25 mouse cellular contexts compared by ENCODE assay signal in the genomic region with DNA sequence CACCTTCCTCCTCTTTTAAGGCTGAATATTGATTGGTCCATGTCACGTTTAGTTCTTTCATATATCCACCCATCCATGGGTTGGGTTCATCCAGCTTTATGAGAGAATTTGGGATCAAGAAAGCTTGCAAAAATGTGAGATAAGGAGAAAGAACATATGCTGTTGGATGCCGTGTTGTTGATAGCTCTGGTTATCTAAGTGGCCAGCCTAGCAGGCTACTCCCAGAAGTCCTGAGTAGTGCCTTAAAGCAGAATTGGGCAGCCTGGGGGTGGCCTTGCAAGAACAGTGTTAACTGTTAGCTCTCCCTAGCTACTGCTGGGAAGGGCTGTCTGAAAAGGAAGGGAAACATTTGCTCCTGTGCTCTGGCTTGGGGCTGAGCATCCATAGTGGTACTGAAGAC.
DNase-seq lines count a peak whose midpoint lies in the region; ATAC-seq and TF ChIP-seq lines count a peak whose summit lies in the region.
"Had no signal": no experiment of that assay in that cellular context is flagged by ENCODE, and none has a peak within 500 bp of the region (broad histone marks: within the 10 kb centered on the region; RNA-seq: fewer than 3 reads in every experiment).

No protein-coding gene starts in this region.

- no peaks in the 10 kb centered on the region for H3K27me3 ChIP-seq in liver, embryonic 13.5 days
- H3K27me3 ChIP-seq in liver, embryonic 16.5 days (ENCODE audit: control insufficient read depth, insufficient read depth, low read depth, low read length): no peaks in the 10 kb centered on the region
- H3K27me3 ChIP-seq in kidney, adult 2 months (replicated peaks; ENCODE audit: control insufficient read depth, insufficient read depth, low read length): no peaks in the 10 kb centered on the region
- H3K27me3 ChIP-seq in midbrain, postnatal 0 days (ENCODE audit: insufficient read depth, low read length): no peaks in the 10 kb centered on the region
- H3K27me3 ChIP-seq: embryonic facial prominence, embryonic 12.5 days; forebrain, embryonic 15.5 days; hindbrain, embryonic 12.5 days; hindbrain, embryonic 15.5 days had no signal

- TF ChIP-seq CTCF in kidney, adult 2 months (conservative IDR thresholded peaks at IDR 0.05; ENCODE audit: insufficient read depth, insufficient read length, low read depth, low read length): no peak
- no peak for TF ChIP-seq CTCF in midbrain, postnatal 0 days (IDR thresholded peaks at IDR 0.05)

- no peak overlapping the region for H3K4me3 ChIP-seq in liver, embryonic 13.5 days (replicated peaks)
- H3K4me3 ChIP-seq in liver, embryonic 16.5 days (ENCODE audit: low read depth, low read length): no peak overlapping the region
- H3K4me3 ChIP-seq in kidney, adult 2 months (ENCODE audit: insufficient read depth, low read depth, low read length): no peak overlapping the region
- H3K4me3 ChIP-seq in midbrain, postnatal 0 days (ENCODE audit: low read depth, low read length): no peak overlapping the region
- H3K4me3 ChIP-seq: embryonic facial prominence, embryonic 12.5 days; embryonic facial prominence, embryonic 15.5 days; forebrain, embryonic 12.5 days; forebrain, embryonic 15.5 days; heart, adult 2 months; heart, embryonic 10.5 days; heart, embryonic 13.5 days; hindbrain, embryonic 12.5 days; hindbrain, embryonic 15.5 days had no signal

- H3K36me3 ChIP-seq in liver, embryonic 13.5 days: no peaks in the 10 kb centered on the region
- no peaks in the 10 kb centered on the region for H3K36me3 ChIP-seq in liver, embryonic 16.5 days (ENCODE audit: control insufficient read depth, insufficient read depth)
- no peaks in the 10 kb centered on the region for H3K36me3 ChIP-seq in kidney, adult 2 months (ENCODE audit: control insufficient read depth, insufficient read depth, low read length)
- no peaks in the 10 kb centered on the region for H3K36me3 ChIP-seq in midbrain, postnatal 0 days (ENCODE audit: insufficient read depth, low read length)
- H3K36me3 ChIP-seq: embryonic facial prominence, embryonic 12.5 days; embryonic facial prominence, embryonic 15.5 days; forebrain, embryonic 12.5 days; forebrain, embryonic 15.5 days; heart, embryonic 10.5 days; heart, embryonic 13.5 days; hindbrain, embryonic 12.5 days; hindbrain, embryonic 15.5 days had no signal

- H3K9ac ChIP-seq in liver, embryonic 13.5 days: no peak overlapping the region
- H3K9ac ChIP-seq in liver, embryonic 16.5 days (ENCODE audit: low read depth, low read length): no peak overlapping the region
- no peak overlapping the region for H3K9ac ChIP-seq in midbrain, postnatal 0 days (replicated peaks; ENCODE audit: low read length, poor library complexity, severe bottlenecking)
- H3K9ac ChIP-seq: embryonic facial prominence, embryonic 12.5 days; embryonic facial prominence, embryonic 15.5 days; forebrain, embryonic 12.5 days; forebrain, embryonic 15.5 days; heart, embryonic 13.5 days; hindbrain, embryonic 12.5 days; hindbrain, embryonic 15.5 days had no signal

- intact Hi-C loops in left cerebral cortex, postnatal 36 days (cut with DNase I): loop anchor here (5.0 kb wide), 3 partner anchors 150 to 440 kb away; no protein-coding TSS in a partner anchor

- no peak for TF ChIP-seq POLR2A in kidney, adult 2 months (IDR thresholded peaks at IDR 0.05; ENCODE audit: low read depth, low read length)

- H3K4me1 ChIP-seq in liver, embryonic 13.5 days (replicated peaks): peaks cover 40% of the 10 kb centered on the region
- peaks cover 6% of the 10 kb centered on the region for H3K4me1 ChIP-seq in liver, embryonic 16.5 days (ENCODE audit: control insufficient read depth, low read depth, low read length)
- H3K4me1 ChIP-seq in kidney, adult 2 months (ENCODE audit: control insufficient read depth, insufficient read depth, low read length): no peaks in the 10 kb centered on the region
- H3K4me1 ChIP-seq in midbrain, postnatal 0 days (ENCODE audit: insufficient read depth, low read length): no peaks in the 10 kb centered on the region
- H3K4me1 ChIP-seq: embryonic facial prominence, embryonic 15.5 days; forebrain, embryonic 12.5 days; forebrain, embryonic 15.5 days had no signal

- no peaks in the 10 kb centered on the region for H3K9me3 ChIP-seq in liver, embryonic 13.5 days (replicated peaks)
- no peaks in the 10 kb centered on the region for H3K9me3 ChIP-seq in liver, embryonic 16.5 days (replicated peaks; ENCODE audit: control insufficient read depth, low read length)
- no peaks in the 10 kb centered on the region for H3K9me3 ChIP-seq in midbrain, postnatal 0 days (ENCODE audit: low read length)
- H3K9me3 ChIP-seq: embryonic facial prominence, embryonic 12.5 days; embryonic facial prominence, embryonic 15.5 days; forebrain, embryonic 12.5 days; forebrain, embryonic 15.5 days; heart, embryonic 10.5 days; heart, embryonic 13.5 days; hindbrain, embryonic 12.5 days; hindbrain, embryonic 15.5 days had no signal

- WGBS in liver, embryonic 13.5 days (ENCODE audit: insufficient replicate concordance): 18% methylated on average over 2 of the region's 2 CpGs
- WGBS in liver, embryonic 16.5 days (ENCODE audit: insufficient replicate concordance): 19% methylated on average over 2 of the region's 2 CpGs
- WGBS in kidney, adult 2 months: 81% methylated on average over 2 of the region's 2 CpGs
- WGBS in midbrain, postnatal 0 days: 92% methylated on average over 2 of the region's 2 CpGs

- 0 out of 2 replicates have a peak overlapping the region, but pooled peaks have one; percentile 6 for H3K27ac ChIP-seq in liver, embryonic 13.5 days
- H3K27ac ChIP-seq in liver, embryonic 16.5 days (ENCODE audit: low read length): no peak overlapping the region
- no peak overlapping the region for H3K27ac ChIP-seq in kidney, adult 2 months (ENCODE audit: insufficient read depth, low read depth, low read length)
- H3K27ac ChIP-seq in midbrain, postnatal 0 days (ENCODE audit: low read depth, low read length): no peak overlapping the region
- H3K27ac ChIP-seq: embryonic facial prominence, embryonic 12.5 days; embryonic facial prominence, embryonic 15.5 days; forebrain, embryonic 12.5 days; forebrain, embryonic 15.5 days; heart, adult 2 months; heart, embryonic 10.5 days; heart, embryonic 13.5 days; hindbrain, embryonic 12.5 days; hindbrain, embryonic 15.5 days had no signal

- peak; percentile 90 for ATAC-seq in liver, embryonic 13.5 days (ENCODE audit: low read depth)
- ATAC-seq in liver, embryonic 16.5 days (ENCODE audit: low read depth): peak; percentile 68
- no peak for ATAC-seq in midbrain, postnatal 0 days (ENCODE audit: low FRiP score)
- ATAC-seq: CD4-positive, CD25-positive, alpha-beta regulatory T cell, adult 4 months; forebrain, embryonic 15.5 days had no signal

- peak overlapping the region; percentile 28; the same call in 1 of the 2 replicates for H3K4me2 ChIP-seq in liver, embryonic 13.5 days
- H3K4me2 ChIP-seq in liver, embryonic 16.5 days (ENCODE audit: low read depth, low read length): no peak overlapping the region
- no peak overlapping the region for H3K4me2 ChIP-seq in midbrain, postnatal 0 days (ENCODE audit: low read depth, low read length, poor library complexity, severe bottlenecking)
- H3K4me2 ChIP-seq: embryonic facial prominence, embryonic 12.5 days; embryonic facial prominence, embryonic 15.5 days; forebrain, embryonic 12.5 days; forebrain, embryonic 15.5 days; heart, embryonic 13.5 days; hindbrain, embryonic 12.5 days; hindbrain, embryonic 15.5 days had no signal

- peak; percentile 32 for DNase-seq in c-Kit-positive CD71-positive TER-119-positive erythroid progenitor cells, embryonic 14.5 days (ENCODE audit: low spot score)
- peak; percentile 54 for DNase-seq in liver
- DNase-seq in liver, embryonic 13.5 days: peak; percentile 47
- DNase-seq in yolk sac, embryonic 10.5 days (ENCODE audit: low spot score): no peak
- DNase-seq in kidney, adult 2 months: no peak
- DNase-seq in left cerebral cortex, postnatal 36 days (ENCODE audit: low spot score in 2 of 2): no peak
- no peak for DNase-seq in midbrain, postnatal 0 days (ENCODE audit: low spot score)
- DNase-seq: adrenal gland, adult 2 months; adrenal gland, postnatal 14 days; cerebellum, adult 2 months; cerebellum, adult 9-11 months; cerebellum, postnatal 25 days; gastrocnemius, postnatal 10 days; gastrocnemius, postnatal 36 days; heart, adult 2 months had no signal

Comparison
In these comparisons a context has a peak if more than half of its experiments do, and no peak if none do; other contexts are left out.
1. DNase-seq: peak in c-Kit-positive CD71-positive TER-119-positive erythroid progenitor cells, embryonic 14.5 days (single experiment), liver (single experiment) and liver, embryonic 13.5 days (single experiment); none in yolk sac, embryonic 10.5 days (single experiment), kidney, adult 2 months (single experiment), left cerebral cortex, postnatal 36 days (0 of 2) and midbrain, postnatal 0 days (single experiment).